Mouse (Mus musculus) forebrain, embryonic 16.5 days (tissue): ENCODE measurements around the gene Ssbp2. TPM values are rescaled to one million over a fixed set of nuclear protein-coding genes. Genes with fewer than 3 reads are reported as not detected.

Experiments used
- ATAC-seq: fragments of 200-750 bp; cut with Nextera tagmentation; 2 replicates; pipeline ENCODE4 v1.8.0; 2017; ENCODE audit warnings: mild to moderate bottlenecking, moderate library complexity
- H3K27ac ChIP-seq: fragments of 300-500 bp; sonication (generic); 2 replicates; pipeline ENCODE4 v1.5.1; 2014; ENCODE audit warnings: low read length, control low read depth
- H3K27me3 ChIP-seq: fragments of 300-500 bp; sonication (generic); replicated peaks from 2 replicates; pipeline ENCODE4 v1.6.1; 2014; ENCODE audit warnings: low read length; ENCODE audit not compliant: control insufficient read depth, insufficient read depth
- H3K36me3 ChIP-seq: fragments of 300-500 bp; sonication (generic); 2 replicates; pipeline ENCODE4 v1.6.1; 2014; ENCODE audit not compliant: control insufficient read depth, insufficient read depth
- H3K4me1 ChIP-seq: fragments of 300-500 bp; sonication (generic); replicated peaks from 2 replicates; pipeline ENCODE4 v1.6.1; 2014; ENCODE audit warnings: low read length; ENCODE audit not compliant: control insufficient read depth, insufficient read depth
- H3K4me2 ChIP-seq: fragments of 300-500 bp; sonication (generic); 2 replicates; pipeline ENCODE4 v1.6.1; 2014; ENCODE audit warnings: mild to moderate bottlenecking, low read length, control low read depth
- H3K4me3 ChIP-seq: fragments of 300-500 bp; sonication (generic); replicated peaks from 2 replicates; pipeline ENCODE4 v1.5.1; 2014; ENCODE audit warnings: mild to moderate bottlenecking, low read length, control low read depth
- H3K9ac ChIP-seq: fragments of 300-500 bp; sonication (generic); replicated peaks from 2 replicates; pipeline ENCODE4 v1.6.1; 2014; ENCODE audit warnings: low read depth, low read length, control low read depth
- H3K9me3 ChIP-seq: fragments of 300-500 bp; sonication (generic); 2 replicates; pipeline ENCODE4 v1.6.1; 2016; ENCODE audit warnings: low read length; ENCODE audit not compliant: control insufficient read depth
- WGBS: fragments of 180-500 bp; shearing (Covaris S2); extraction: QIAGEN DNeasy Blood & Tissue Kit; methylation state at CpG from one replicate; pipeline ENCODE4 v1.1.7; 2014; 5-methylcytosine and 5-hydroxymethylcytosine counted together
- polyA plus RNA-seq: library from polyadenylated mRNA; unstranded; fragments of >200 nt; fragmentation: Nextera tagmentation; extraction: Ambion mirVana; gene quantifications from 2 replicates; pipeline ENCODE4 v1.2.1, GENCODE M21; 2015

Ssbp2 gene
- polyA plus RNA-seq, 1 experiment from 2014 or later, result 412 TPM

DNA sequence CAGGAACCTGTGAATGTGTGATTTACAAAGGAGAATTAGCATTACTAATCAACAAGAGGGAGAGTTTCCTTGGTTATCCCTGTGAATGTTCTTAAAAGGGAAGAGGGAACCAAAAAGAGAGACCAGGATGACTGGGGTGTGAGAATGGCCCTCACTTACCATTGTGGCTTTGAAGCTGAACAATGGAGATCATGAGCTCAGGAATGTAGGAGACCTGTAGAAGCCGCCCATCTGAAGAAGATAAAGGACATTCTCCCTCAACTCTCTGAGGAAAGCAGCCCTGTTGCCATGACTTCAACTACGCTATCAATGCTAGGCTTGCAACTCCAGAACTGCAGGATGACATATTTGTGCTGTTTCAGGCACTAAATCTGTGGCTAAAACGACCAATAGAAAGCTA lies 22.2 kb upstream of the Ssbp2 start:
- H3K27ac ChIP-seq, result no peak overlapping the region
- ATAC-seq, result no peak
- no peak overlapping the region for H3K4me3 ChIP-seq
- peaks cover under 1% of the 10 kb centered on the region; the same call in 1 of the 2 replicates for H3K4me1 ChIP-seq
- H3K36me3 ChIP-seq, result no peaks in the 10 kb centered on the region
- 75% methylated on average over 3 of the region's 3 CpGs for whole genome bisulfite sequencing
- H3K27me3 ChIP-seq, result no peaks in the 10 kb centered on the region
- H3K9me3 ChIP-seq, result no peaks in the 10 kb centered on the region
- no peak overlapping the region for H3K4me2 ChIP-seq
- H3K9ac ChIP-seq, result no peak overlapping the region

DNA sequence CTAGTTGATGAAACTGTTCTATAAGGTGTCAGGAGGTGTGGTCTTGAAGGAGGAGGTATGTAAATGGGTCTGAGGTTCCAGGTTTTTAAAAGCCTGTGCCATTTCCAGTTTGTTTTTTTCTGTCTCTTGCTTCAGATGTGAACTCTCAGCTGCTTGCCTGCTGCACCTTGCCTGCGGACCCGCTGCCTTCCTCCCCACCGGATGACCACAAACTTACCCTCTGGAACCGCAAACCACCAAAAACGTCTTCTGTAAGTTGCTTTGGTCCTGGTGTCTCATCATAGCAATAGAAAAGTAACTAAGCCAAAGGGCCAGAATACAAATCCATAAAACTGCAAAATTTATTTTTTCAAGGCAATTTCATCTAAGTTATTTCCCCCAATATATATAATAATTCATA lies 18.6 kb upstream of the Ssbp2 start:
- WGBS, result 96% methylated on average over 5 of the region's 5 CpGs
- H3K9me3 ChIP-seq, result no peaks in the 10 kb centered on the region
- no peak overlapping the region for H3K4me2 ChIP-seq
- H3K4me3 ChIP-seq, result no peak overlapping the region
- no peak overlapping the region for H3K9ac ChIP-seq
- no peak for ATAC-seq
- no peaks in the 10 kb centered on the region for H3K27me3 ChIP-seq
- H3K27ac ChIP-seq, result no peak overlapping the region
- peaks cover 4% of the 10 kb centered on the region; the same call in 1 of the 2 replicates for H3K4me1 ChIP-seq
- no peaks in the 10 kb centered on the region for H3K36me3 ChIP-seq

DNA sequence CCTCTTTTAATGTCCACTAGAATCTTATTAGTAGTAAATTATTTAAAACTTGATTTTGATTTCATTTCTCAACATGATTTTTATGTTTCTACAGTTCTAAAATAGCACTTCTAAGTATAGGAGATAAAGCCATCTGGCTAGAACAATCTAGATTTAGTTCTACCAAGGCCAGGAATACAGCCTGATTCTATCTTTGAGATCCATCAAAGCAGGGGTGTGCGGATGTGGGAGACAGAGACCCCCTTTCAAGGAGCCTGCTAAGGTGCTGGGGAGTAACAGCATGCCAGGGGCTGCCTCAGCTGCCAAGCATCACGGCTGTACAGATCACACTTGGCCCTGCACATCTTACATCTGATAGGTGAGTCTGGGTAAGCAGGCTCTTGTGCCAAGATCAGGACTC lies 13.4 kb upstream of the Ssbp2 start:
- no peak for ATAC-seq
- H3K9ac ChIP-seq, result no peak overlapping the region
- 68% methylated on average over 2 of the region's 2 CpGs for WGBS
- no peaks in the 10 kb centered on the region for H3K36me3 ChIP-seq
- no peak overlapping the region for H3K27ac ChIP-seq
- no peaks in the 10 kb centered on the region for H3K27me3 ChIP-seq
- H3K4me2 ChIP-seq, result no peak overlapping the region
- no peaks in the 10 kb centered on the region for H3K9me3 ChIP-seq
- no peak overlapping the region for H3K4me3 ChIP-seq
- peaks cover 8% of the 10 kb centered on the region for H3K4me1 ChIP-seq

DNA sequence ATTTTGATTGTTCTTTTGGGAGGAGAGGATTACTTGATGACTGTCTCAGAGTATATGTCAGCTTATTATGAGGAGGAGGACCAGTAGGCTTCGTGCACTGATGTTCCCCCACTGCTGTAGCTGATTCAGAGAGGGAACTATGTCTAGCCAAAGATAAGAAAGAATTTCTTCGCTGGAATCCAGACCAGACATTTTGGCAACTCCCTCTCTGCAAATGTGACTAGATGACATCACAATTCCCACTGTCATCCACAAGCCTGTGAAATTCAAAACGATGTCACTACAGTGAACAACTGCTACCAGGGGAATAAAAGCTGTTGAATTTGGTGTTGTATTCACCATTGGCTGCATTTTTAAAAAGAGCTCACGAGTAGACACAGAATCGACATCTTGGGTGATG lies 11.1 kb upstream of the Ssbp2 start:
- Histone ChIP-seq H3K4me2 (no peak overlapping the region), H3K9ac (no peak overlapping the region), H3K27me3 (no peaks in the 10 kb centered on the region), H3K4me3 (no peak overlapping the region), H3K27ac (no peak overlapping the region), H3K4me1 (peaks cover 4% of the 10 kb centered on the region), H3K36me3 (no peaks in the 10 kb centered on the region), H3K9me3 (no peaks in the 10 kb centered on the region)
- WGBS, result 59% methylated on average over 5 of the region's 5 CpGs
- peak; percentile 67 for ATAC-seq

- Histone ChIP-seq H3K4me3 (no peak overlapping the region), H3K27ac (no peak overlapping the region), H3K4me2 (no peak overlapping the region), H3K4me1 (peaks cover 4% of the 10 kb centered on the region), H3K9me3 (no peaks in the 10 kb centered on the region), H3K27me3 (no peaks in the 10 kb centered on the region), H3K36me3 (no peaks in the 10 kb centered on the region), H3K9ac (no peak overlapping the region)
- WGBS, result 65% methylated on average over 3 of the region's 3 CpGs
- ATAC-seq, result no peak
These were observed 8.5 kb upstream of the Ssbp2 start for GRCm38 (mm10) chr13:91451405-91452166.

GRCm38 (mm10) chr13:91452269-91452668 lies 7.8 kb upstream of the Ssbp2 start:
- H3K4me1 ChIP-seq, result peaks cover 4% of the 10 kb centered on the region
- no peaks in the 10 kb centered on the region for H3K9me3 ChIP-seq
- H3K27ac ChIP-seq, result no peak overlapping the region
- 88% methylated on average over 3 of the region's 3 CpGs for WGBS
- no peak overlapping the region for H3K4me2 ChIP-seq
- H3K4me3 ChIP-seq, result no peak overlapping the region
- ATAC-seq, result no peak
- H3K27me3 ChIP-seq, result no peaks in the 10 kb centered on the region
- H3K9ac ChIP-seq, result no peak overlapping the region
- no peaks in the 10 kb centered on the region for H3K36me3 ChIP-seq

GRCm38 (mm10) chr13:91453236-91453635 lies 6.8 kb upstream of the Ssbp2 start:
- ATAC-seq, result no peak
- 92% methylated on average over 3 of the region's 3 CpGs for WGBS

DNA sequence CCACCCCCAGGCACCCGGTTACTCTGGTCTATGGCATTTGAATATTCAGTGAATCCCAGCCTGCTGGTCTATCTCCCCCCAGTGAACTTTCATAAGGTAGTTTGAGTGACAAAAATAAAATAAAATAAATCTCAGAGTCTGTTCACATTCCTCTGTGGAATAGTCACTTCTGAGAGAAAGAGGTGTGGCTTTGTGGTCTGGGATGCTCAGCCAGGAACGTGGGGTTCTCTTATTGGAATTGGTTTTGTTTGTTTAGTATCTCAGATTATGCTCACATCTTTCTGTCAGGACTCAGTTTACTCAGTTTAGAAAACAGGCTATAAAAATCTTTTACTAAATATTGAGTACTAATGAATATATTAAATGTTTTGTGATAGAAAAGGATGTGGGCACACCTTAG lies 4.0 kb upstream of the Ssbp2 start:
- no peak overlapping the region for H3K27ac ChIP-seq
- no peak overlapping the region for H3K4me2 ChIP-seq
- H3K9me3 ChIP-seq, result no peaks in the 10 kb centered on the region
- H3K4me3 ChIP-seq, result no peak overlapping the region
- H3K9ac ChIP-seq, result no peak overlapping the region
- WGBS, result 39% methylated on average over 2 of the region's 2 CpGs
- no peaks in the 10 kb centered on the region for H3K36me3 ChIP-seq
- peaks cover 11% of the 10 kb centered on the region for H3K4me1 ChIP-seq
- ATAC-seq, result no peak
- no peaks in the 10 kb centered on the region for H3K27me3 ChIP-seq

More at GRCm38 (mm10) chr13:91453236-91453635, 6.8 kb upstream of the Ssbp2 start:
- H3K4me3 ChIP-seq, result no peak overlapping the region
- H3K27ac ChIP-seq, result no peak overlapping the region
- no peaks in the 10 kb centered on the region for H3K9me3 ChIP-seq
- no peak overlapping the region for H3K9ac ChIP-seq
- no peaks in the 10 kb centered on the region for H3K27me3 ChIP-seq
- no peak overlapping the region for H3K4me2 ChIP-seq
- H3K36me3 ChIP-seq, result no peaks in the 10 kb centered on the region
- H3K4me1 ChIP-seq, result peaks cover 4% of the 10 kb centered on the region

DNA sequence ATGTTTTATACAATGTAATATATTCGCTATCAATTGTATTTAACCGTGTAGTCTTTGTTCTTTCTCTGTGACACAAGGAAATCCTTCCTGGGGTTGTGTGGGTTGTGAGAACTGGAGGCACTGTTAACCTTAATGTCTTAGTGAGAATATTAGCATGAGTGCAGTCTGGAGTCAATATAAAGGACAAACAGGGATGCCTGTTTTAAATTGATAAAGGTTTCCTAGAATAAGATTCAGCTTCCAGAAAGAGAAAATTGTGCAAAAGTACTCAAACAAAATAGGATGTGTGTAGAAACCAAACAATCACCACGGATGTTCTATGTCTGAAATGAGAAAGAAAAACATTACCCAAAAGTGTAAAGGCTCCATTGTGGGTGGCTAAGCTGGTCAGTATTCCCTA lies 3.3 kb upstream of the Ssbp2 start:
- H3K9ac ChIP-seq, result no peak overlapping the region

GRCm38 (mm10) chr13:91457974-91458373 lies 2.1 kb upstream of the Ssbp2 start:
- no peaks in the 10 kb centered on the region for H3K9me3 ChIP-seq
- no peaks in the 10 kb centered on the region for H3K36me3 ChIP-seq
- H3K27ac ChIP-seq, result no peak overlapping the region
- no peak for ATAC-seq
- no peak overlapping the region for H3K9ac ChIP-seq
- no peaks in the 10 kb centered on the region for H3K27me3 ChIP-seq
- no peak overlapping the region for H3K4me3 ChIP-seq
- 90% methylated on average over 4 of the region's 4 CpGs for WGBS
- H3K4me2 ChIP-seq, result no peak overlapping the region
- H3K4me1 ChIP-seq, result peaks cover 16% of the 10 kb centered on the region

More for the DNA sequence above, 3.3 kb upstream of the Ssbp2 start:
- H3K27me3 ChIP-seq, result no peaks in the 10 kb centered on the region
- ATAC-seq, result no peak
- no peak overlapping the region for H3K4me3 ChIP-seq
- no peak overlapping the region for H3K4me2 ChIP-seq
- no peaks in the 10 kb centered on the region for H3K36me3 ChIP-seq
- H3K9me3 ChIP-seq, result no peaks in the 10 kb centered on the region
- H3K4me1 ChIP-seq, result peaks cover 11% of the 10 kb centered on the region
- no peak overlapping the region for H3K27ac ChIP-seq
- WGBS, result 69% methylated on average over 3 of the region's 3 CpGs
